Mouse (Mus musculus) kidney, embryonic 15.5 days (tissue): ENCODE results near the gene Eps8l3. TPM values are rescaled to one million over a fixed set of nuclear protein-coding genes. Genes with fewer than 3 reads are reported as not detected.
A peak's percentile ranks its signal among the peaks of the same experiment; 100 is the strongest.

Experiments
- ATAC-seq: fragments of 200-750 bp; cut with Nextera tagmentation; replicated peaks from 2 replicates; pipeline ENCODE4 v1.8.0; 2017; ENCODE audit warnings: moderate TSS enrichment; ENCODE audit not compliant: low FRiP score
- H3K27ac ChIP-seq: fragments of 300-500 bp; sonication (generic); 2 replicates; pipeline ENCODE4 v1.5.1; 2015; ENCODE audit warnings: mild to moderate bottlenecking, inconsistent platforms
- H3K27me3 ChIP-seq: fragments of 300-500 bp; sonication (generic); 2 replicates; pipeline ENCODE4 v1.6.1; 2015; ENCODE audit warnings: inconsistent platforms
- H3K36me3 ChIP-seq: fragments of 300-500 bp; sonication (generic); 2 replicates; pipeline ENCODE4 v1.6.1; 2015; ENCODE audit warnings: inconsistent platforms
- H3K4me1 ChIP-seq: fragments of 300-500 bp; sonication (generic); 2 replicates; pipeline ENCODE4 v1.6.1; 2015; ENCODE audit warnings: inconsistent platforms
- H3K4me2 ChIP-seq: fragments of 300-500 bp; sonication (generic); 2 replicates; pipeline ENCODE4 v1.6.1; 2015; ENCODE audit warnings: moderate library complexity, mild to moderate bottlenecking, inconsistent platforms
- H3K4me3 ChIP-seq: fragments of 300-500 bp; sonication (generic); replicated peaks from 2 replicates; pipeline ENCODE4 v1.5.1; 2015; ENCODE audit warnings: mild to moderate bottlenecking, inconsistent platforms
- H3K9ac ChIP-seq: fragments of 300-500 bp; sonication (generic); 2 replicates; pipeline ENCODE4 v1.6.1; 2015; ENCODE audit warnings: mild to moderate bottlenecking, inconsistent platforms
- H3K9me3 ChIP-seq: fragments of 300-500 bp; sonication (generic); replicated peaks from 2 replicates; pipeline ENCODE4 v1.6.1; 2016; ENCODE audit warnings: inconsistent platforms
- WGBS: fragments of 180-500 bp; shearing (Covaris S2); methylation state at CpG from one replicate; pipeline ENCODE4 v1.1.7; 2015; ENCODE audit warnings: mixed read lengths; 5-methylcytosine and 5-hydroxymethylcytosine counted together
- polyA plus RNA-seq: library from polyadenylated mRNA; unstranded; fragments of >200 nt; fragmentation: Nextera tagmentation; extraction: Ambion mirVana; gene quantifications from 2 replicates; pipeline ENCODE4 v1.2.1, GENCODE M21; 2015

Eps8l3 gene
- polyA plus RNA-seq, 1 experiment from 2014 or later: not detected

DNA sequence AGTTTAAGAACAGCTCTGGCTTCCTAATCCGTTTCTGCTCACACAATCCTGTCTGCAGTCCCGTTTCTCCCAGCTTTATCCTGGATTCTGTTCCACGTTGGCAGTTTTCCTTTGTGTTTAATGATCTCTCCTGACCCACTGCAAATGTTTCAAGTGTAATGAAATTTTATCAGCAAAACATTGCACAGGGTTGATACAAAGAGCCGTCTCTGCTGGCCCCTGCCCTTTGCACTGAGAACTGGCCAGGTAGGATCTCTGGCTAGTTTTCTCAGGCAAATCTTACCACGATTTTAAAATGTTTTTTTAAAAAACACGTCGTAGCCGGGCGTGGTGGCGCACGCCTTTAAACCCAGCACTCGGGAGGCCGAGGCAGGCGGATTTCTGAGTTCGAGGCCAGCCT is 39.6 kb downstream of the Eps8l3 start:
- Histone ChIP-seq H3K27ac (no peak overlapping the region), H3K4me2 (no peak overlapping the region), H3K36me3 (no peaks in the 10 kb centered on the region), H3K9ac (no peak overlapping the region), H3K4me3 (no peak overlapping the region), H3K9me3 (no peaks in the 10 kb centered on the region), H3K4me1 (no peaks in the 10 kb centered on the region), H3K27me3 (no peaks in the 10 kb centered on the region)
- ATAC-seq: no peak
- 73% methylated on average over 15 of the region's 15 CpGs for WGBS

DNA sequence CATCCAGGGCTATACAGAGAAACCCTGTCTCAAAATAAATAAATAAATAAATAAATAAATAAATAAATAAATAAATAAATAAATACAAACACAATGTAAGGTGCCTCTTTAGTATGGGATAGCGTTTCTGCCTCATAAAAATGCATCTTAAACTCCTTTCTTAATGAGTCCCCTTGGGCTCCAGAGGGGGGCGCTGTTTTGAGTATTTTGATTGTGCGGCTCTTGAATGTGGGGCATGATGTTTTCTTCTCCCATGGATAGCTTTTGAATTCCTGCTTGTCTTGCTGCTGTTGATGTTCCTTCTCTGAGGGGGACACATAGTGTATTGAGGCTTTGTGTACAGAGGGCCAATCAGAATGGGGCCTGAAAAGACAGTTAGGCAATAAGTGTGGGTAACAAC is 40.1 kb downstream of the Eps8l3 start:
- WGBS: 80% methylated on average over 3 of the region's 3 CpGs
- no peaks in the 10 kb centered on the region for H3K9me3 ChIP-seq

DNA sequence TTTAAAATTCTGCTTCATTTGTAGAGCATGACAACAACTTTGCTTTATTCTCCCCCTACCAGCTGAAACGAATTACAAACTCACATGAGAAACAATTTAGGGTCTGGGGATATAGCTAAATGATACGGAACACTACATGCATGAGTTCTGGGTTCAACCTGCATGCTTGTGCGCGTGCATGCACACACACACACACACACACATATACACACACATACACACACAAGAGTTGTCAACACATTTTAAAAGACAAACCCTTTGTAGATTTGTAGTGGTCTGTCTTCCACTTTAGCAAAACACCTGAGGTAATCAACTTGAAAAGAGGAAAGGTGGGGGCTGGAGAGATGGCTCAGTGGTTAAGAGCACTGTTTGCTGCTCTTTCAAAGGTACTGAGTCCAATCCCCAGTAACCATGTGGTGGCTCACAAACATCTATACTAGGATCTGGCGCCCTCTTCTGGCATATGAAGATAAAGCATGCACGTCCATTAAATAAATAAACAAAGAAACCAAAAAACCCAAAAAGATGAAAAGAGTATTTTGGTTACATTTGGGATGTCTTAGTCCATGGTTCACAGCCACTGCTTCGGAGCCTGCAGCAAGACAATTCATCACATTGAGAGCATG is 40.9 kb downstream of the Eps8l3 start:
- WGBS: 58% methylated on average over 7 of the region's 7 CpGs
- H3K4me3 ChIP-seq: no peak overlapping the region

More for the DNA sequence above, 40.1 kb downstream of the Eps8l3 start:
- Histone ChIP-seq H3K4me2 (no peak overlapping the region), H3K36me3 (no peaks in the 10 kb centered on the region), H3K4me3 (no peak overlapping the region), H3K27ac (no peak overlapping the region), H3K27me3 (no peaks in the 10 kb centered on the region), H3K4me1 (no peaks in the 10 kb centered on the region), H3K9ac (no peak overlapping the region)
- no peak for ATAC-seq

DNA sequence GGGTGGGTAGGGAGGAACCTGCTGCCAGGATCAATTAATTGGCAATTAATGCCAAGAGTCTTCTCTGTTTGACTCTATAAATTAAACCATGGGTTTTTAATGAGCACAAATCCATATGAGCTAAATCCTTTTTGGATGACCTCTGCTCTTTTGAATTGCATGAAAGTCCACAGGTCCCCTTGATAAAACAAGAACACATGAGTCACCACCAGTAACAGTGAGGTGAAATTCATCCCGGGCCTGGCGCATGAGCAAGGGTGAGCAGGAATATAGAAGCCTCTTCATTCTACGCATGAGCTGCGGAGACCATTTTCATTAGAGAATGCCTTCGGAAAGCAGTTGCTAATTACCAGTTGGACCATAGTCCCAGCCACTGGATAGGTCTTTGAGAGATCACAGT is 43.3 kb downstream of the Eps8l3 start:
- ATAC-seq: no peak

More for the DNA sequence above, 40.9 kb downstream of the Eps8l3 start:
- no peaks in the 10 kb centered on the region for H3K9me3 ChIP-seq
- no peak overlapping the region for H3K4me2 ChIP-seq
- H3K27ac ChIP-seq: no peak overlapping the region
- H3K4me1 ChIP-seq: no peaks in the 10 kb centered on the region
- ATAC-seq: 0 out of 2 replicates have a peak, but pooled peaks have one; percentile 56
- H3K9ac ChIP-seq: no peak overlapping the region
- H3K27me3 ChIP-seq: no peaks in the 10 kb centered on the region
- no peaks in the 10 kb centered on the region for H3K36me3 ChIP-seq

DNA sequence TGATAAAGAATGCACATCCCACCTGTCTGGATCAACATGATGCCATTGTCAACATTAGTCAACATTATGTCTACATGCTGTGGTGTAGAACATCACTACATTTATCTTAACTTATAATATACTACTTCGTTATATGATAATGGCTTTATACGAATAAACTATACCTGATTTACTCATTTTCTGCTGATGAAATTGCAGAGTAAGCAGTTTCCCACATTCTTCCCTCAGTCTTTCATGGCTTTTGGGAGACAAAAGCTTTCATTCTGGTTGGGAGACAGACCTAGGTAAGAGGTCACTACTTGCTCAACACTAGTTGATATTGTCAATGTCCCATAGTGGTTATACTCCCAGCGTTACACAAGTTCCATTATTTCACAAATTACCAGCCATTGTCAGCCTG is 48.3 kb downstream of the Eps8l3 start:
- H3K9ac ChIP-seq: no peak overlapping the region
- H3K4me2 ChIP-seq: no peak overlapping the region
- no peaks in the 10 kb centered on the region for H3K36me3 ChIP-seq
- no peak overlapping the region for H3K4me3 ChIP-seq
- ATAC-seq: no peak
- H3K4me1 ChIP-seq: 0 out of 2 replicates have a peak, but pooled peaks cover 9% of the 10 kb centered on the region
- H3K27ac ChIP-seq: no peak overlapping the region
- 96% methylated on average over 3 of the region's 3 CpGs for WGBS
- H3K9me3 ChIP-seq: no peaks in the 10 kb centered on the region
- H3K27me3 ChIP-seq: no peaks in the 10 kb centered on the region

More for the DNA sequence above, 43.3 kb downstream of the Eps8l3 start:
- WGBS: 92% methylated on average over 5 of the region's 5 CpGs
- no peak overlapping the region for H3K9ac ChIP-seq
- no peak overlapping the region for H3K4me3 ChIP-seq
- no peak overlapping the region for H3K27ac ChIP-seq
- H3K27me3 ChIP-seq: no peaks in the 10 kb centered on the region
- H3K36me3 ChIP-seq: no peaks in the 10 kb centered on the region
- no peak overlapping the region for H3K4me2 ChIP-seq
- H3K4me1 ChIP-seq: no peaks in the 10 kb centered on the region
- no peaks in the 10 kb centered on the region for H3K9me3 ChIP-seq

DNA sequence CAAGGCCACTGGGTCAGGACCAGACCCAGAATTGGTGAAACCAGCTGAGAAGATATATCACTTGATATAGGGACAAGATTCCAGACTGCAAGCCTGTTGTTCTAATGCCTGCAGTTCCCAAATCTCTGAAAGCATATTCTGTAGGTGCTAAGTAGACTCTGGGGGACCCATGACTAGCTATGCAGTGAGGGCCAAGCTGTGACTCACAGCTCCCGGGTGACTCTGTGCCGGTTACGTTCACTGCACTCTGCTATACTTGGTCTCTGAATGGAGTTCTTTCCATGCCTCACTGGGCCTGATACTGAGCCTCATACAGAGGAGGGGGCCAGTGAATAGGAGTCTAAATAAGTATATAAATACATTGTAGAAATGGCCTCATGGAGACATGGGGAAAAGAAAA is 50.8 kb downstream of the Eps8l3 start:
- no peak for ATAC-seq
- Histone ChIP-seq H3K27ac (no peak overlapping the region), H3K9ac (no peak overlapping the region), H3K9me3 (no peaks in the 10 kb centered on the region), H3K27me3 (no peaks in the 10 kb centered on the region), H3K36me3 (no peaks in the 10 kb centered on the region), H3K4me3 (no peak overlapping the region), H3K4me1 (peaks cover 18% of the 10 kb centered on the region; the same call in 1 of the 2 replicates), H3K4me2 (no peak overlapping the region)
- 55% methylated on average over 3 of the region's 3 CpGs for WGBS

DNA sequence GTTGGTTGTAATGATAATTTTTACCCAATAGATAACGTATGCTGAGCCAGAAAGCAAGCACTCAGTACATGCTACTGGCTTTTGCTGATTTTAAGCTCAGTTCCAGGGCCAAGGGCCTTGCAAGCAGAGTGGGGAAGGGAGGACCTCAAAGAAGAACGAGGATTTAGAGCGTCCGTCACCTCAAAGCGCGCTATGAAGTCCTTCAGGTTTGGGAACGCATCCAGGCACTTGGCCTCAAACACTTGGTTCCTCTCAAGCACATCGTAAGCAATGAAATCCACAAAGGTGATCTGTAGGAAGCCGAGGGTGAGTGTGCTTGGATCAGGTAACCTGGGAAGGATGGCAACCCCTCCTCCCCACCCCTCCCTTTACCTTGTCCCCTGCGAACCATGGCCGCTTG is 51.7 kb downstream of the Eps8l3 start:
- Histone ChIP-seq H3K4me1 (peaks cover 18% of the 10 kb centered on the region; the same call in 1 of the 2 replicates), H3K9me3 (no peaks in the 10 kb centered on the region), H3K27ac (no peak overlapping the region), H3K9ac (no peak overlapping the region), H3K4me2 (no peak overlapping the region), H3K4me3 (no peak overlapping the region), H3K27me3 (no peaks in the 10 kb centered on the region), H3K36me3 (no peaks in the 10 kb centered on the region)
- 74% methylated on average over 11 of the region's 11 CpGs for WGBS
- no peak for ATAC-seq

DNA sequence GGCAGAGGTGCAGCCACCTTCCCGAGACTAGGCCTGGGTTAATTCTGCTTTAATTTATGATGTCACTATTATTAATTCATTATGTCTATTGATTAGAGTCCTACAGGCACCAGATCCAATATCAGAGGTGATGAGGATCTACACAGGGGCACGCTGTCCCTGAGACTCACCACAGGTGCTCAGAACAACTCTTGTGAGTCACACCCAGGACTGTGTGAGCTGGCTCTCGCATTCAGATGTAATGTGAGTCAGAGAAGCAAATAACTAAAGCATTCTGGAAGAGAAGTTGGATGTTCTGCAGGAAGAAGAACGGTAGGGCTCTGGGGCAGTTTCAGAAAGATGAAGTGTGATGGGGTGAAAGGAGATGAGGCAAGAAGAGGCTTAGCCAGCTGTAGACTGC is 52.2 kb downstream of the Eps8l3 start:
- Histone ChIP-seq H3K27me3 (no peaks in the 10 kb centered on the region), H3K9ac (no peak overlapping the region), H3K4me3 (no peak overlapping the region), H3K27ac (no peak overlapping the region), H3K4me2 (no peak overlapping the region), H3K36me3 (no peaks in the 10 kb centered on the region), H3K9me3 (no peaks in the 10 kb centered on the region), H3K4me1 (peaks cover 18% of the 10 kb centered on the region; the same call in 1 of the 2 replicates)
- 79% methylated on average over 4 of the region's 4 CpGs for WGBS
- no peak for ATAC-seq

DNA sequence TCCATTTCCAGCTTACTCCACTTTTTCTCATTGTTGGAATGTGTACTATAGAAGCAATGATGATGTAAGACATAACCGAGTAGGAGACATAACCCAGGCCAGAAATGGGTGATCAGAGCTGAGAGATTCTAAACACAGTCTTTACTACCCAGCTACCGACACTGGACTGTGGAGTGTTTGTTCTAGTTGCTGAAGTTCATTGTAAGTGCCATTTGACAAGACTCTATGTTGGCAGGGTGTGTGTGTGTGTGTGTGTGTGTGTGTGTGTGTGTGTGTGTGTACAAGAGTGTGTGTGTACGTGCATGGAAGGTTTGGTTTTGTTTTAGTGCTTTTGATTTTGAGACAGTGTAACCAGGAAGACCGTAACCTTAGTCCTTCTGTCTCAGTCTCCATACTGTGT is 52.7 kb downstream of the Eps8l3 start:
- H3K27me3 ChIP-seq: no peaks in the 10 kb centered on the region
- H3K9ac ChIP-seq: no peak overlapping the region
- no peak overlapping the region for H3K4me3 ChIP-seq
- H3K4me1 ChIP-seq: peaks cover 18% of the 10 kb centered on the region; the same call in 1 of the 2 replicates
- H3K4me2 ChIP-seq: no peak overlapping the region
- H3K27ac ChIP-seq: no peak overlapping the region
- H3K9me3 ChIP-seq: no peaks in the 10 kb centered on the region
- WGBS: 81% methylated on average over 4 of the region's 4 CpGs
- ATAC-seq: no peak
- H3K36me3 ChIP-seq: no peaks in the 10 kb centered on the region

DNA sequence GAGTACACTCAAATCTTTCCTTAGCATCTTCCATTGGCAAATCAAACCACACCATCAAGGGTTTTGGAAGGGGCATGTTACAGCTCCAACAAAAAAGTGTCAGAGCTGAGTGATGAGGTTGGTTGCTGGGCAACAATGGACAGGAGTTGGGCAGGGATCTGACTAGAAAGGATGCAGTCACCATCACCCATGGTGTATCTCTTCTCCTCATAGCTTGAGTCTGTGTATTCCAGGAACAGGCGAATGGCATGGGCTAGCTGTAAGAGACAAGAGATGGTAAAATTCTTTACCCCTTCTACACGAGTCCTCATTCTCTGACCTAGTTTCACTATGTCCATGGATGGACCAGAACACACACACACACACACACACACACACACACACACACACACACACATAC is 54.1 kb downstream of the Eps8l3 start:
- Histone ChIP-seq H3K36me3 (no peaks in the 10 kb centered on the region), H3K9ac (peak overlapping the region; percentile 33; the same call in 1 of the 2 replicates), H3K27me3 (no peaks in the 10 kb centered on the region), H3K9me3 (no peaks in the 10 kb centered on the region), H3K4me2 (peak overlapping the region; percentile 60), H3K27ac (peak overlapping the region; percentile 59; the same call in 1 of the 2 replicates), H3K4me1 (peaks cover 18% of the 10 kb centered on the region; the same call in 1 of the 2 replicates), H3K4me3 (peak overlapping the region; percentile 35)
- WGBS: 60% methylated on average over 2 of the region's 2 CpGs
- ATAC-seq: no peak

DNA sequence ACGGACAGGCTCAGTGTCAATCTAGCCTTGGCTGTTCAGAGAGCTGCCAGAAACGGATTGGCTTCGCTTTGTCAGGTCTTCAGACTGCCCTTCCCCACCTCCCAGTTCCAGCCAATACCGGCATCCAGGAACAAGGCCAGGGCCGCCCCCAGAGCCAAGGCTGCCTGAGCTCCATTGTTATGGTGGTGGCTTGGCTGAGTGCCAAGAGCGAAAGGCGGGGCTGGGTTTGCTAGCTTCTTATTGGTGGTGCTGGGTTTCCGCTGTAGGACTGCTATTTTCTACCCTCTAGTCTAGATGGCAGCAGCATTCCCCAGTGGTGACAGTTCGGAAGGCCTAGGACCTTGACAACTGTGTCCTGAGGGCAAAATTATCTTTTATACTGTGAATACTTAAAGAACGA is 54.6 kb downstream of the Eps8l3 start, which contains the start of gene Gstm7:
Gene Gstm7 (minus strand): TSS at position 148 of the 400 bp plus-strand sequence.
- Histone ChIP-seq H3K4me3 (peak within 1 kb of the TSS; percentile 35), H3K9ac (peak within 1 kb of the TSS; percentile 33; the same call in 1 of the 2 replicates), H3K36me3 (no peaks in the 10 kb centered on the region), H3K4me1 (peaks cover 18% of the 10 kb centered on the region; the same call in 1 of the 2 replicates), H3K27ac (peak within 1 kb of the TSS; percentile 59; the same call in 1 of the 2 replicates), H3K27me3 (no peaks in the 10 kb centered on the region), H3K9me3 (no peaks in the 10 kb centered on the region), H3K4me2 (peak within 1 kb of the TSS; percentile 60)
- peak; percentile 95 for ATAC-seq
- WGBS: 6% methylated on average over 10 of the region's 10 CpGs

DNA sequence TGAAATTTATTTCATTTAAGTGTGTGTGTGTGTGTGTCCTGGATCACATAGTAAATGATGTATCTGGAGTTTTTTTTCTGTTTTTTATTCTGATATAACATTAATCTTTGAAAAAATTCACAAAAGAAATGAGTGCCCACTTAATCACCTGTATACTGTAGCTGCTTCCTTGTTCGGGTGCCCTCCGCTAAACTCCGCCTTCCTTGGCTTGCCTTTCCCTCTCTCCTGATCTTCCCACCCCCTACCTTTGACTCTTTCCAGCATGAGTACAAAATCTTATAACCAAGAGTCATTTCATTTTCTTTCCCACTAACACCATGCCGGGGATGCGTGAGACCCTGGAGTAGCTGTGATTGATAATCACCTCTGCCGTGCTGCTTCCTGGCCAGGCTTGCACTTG is 55.1 kb downstream of the Eps8l3 start:
- Histone ChIP-seq H3K4me1 (peaks cover 18% of the 10 kb centered on the region; the same call in 1 of the 2 replicates), H3K27me3 (no peaks in the 10 kb centered on the region), H3K9me3 (no peaks in the 10 kb centered on the region), H3K4me2 (no peak overlapping the region), H3K4me3 (no peak overlapping the region), H3K36me3 (no peaks in the 10 kb centered on the region), H3K27ac (no peak overlapping the region), H3K9ac (no peak overlapping the region)
- ATAC-seq: peak; percentile 27
- 71% methylated on average over 6 of the region's 6 CpGs for WGBS
